Mouse (Mus musculus): Measurements from ENCODE around the gene Arr3.

DNA sequence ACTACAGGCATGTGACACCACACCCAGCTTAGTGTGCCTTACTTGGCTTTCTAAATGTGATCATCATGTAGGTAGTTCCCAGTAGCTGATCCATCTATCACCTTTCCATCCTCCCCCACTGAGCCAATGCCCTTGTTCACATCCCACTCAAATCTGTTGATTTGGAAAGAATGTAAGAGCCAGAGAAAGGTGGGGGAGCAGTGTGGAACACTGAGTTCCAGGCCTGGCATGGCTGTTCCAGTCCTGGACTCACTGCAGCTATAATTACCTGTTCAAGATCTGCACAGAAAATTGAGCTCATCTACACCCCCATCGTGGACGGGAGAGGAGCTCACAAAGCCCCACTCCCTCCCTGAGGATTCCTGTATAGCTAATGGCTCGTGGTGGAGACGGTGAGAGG lies 5.5 kb upstream of the Arr3 start:
- no peak for TF ChIP-seq MAZ (IDR thresholded peaks at IDR 0.05; ENCODE audit: low read depth, low read length)
- no peak for TF ChIP-seq ETS1 (conservative IDR thresholded peaks at IDR 0.05; ENCODE audit: low read depth, low read length)
- TF ChIP-seq EP300 (IDR thresholded peaks at IDR 0.05; ENCODE audit: low read length), result no peak
- TF ChIP-seq CTCF (conservative IDR thresholded peaks at IDR 0.05 in 1 of 2, IDR thresholded peaks at IDR 0.05 in 1 of 2; ENCODE audit: low read depth in 2 of 2, low read length in 2 of 2), result no peak
- TF ChIP-seq IRF4 (IDR thresholded peaks at IDR 0.05; ENCODE audit: low read depth, low read length), result no peak
- TF ChIP-seq SIN3A (IDR thresholded peaks at IDR 0.05; ENCODE audit: low read length), result no peak
- no peak for TF ChIP-seq POLR2A (IDR thresholded peaks at IDR 0.05; ENCODE audit: low read depth, low read length)
- TF ChIP-seq HCFC1 (IDR thresholded peaks at IDR 0.05; ENCODE audit: low read depth, low read length), result no peak
- no peak for TF ChIP-seq POLR2AphosphoS2 (IDR thresholded peaks at IDR 0.05; ENCODE audit: low read depth, low read length)
- no peak for TF ChIP-seq CHD2 (IDR thresholded peaks at IDR 0.05; ENCODE audit: low read length)
- TF ChIP-seq PAX5 (IDR thresholded peaks at IDR 0.05; ENCODE audit: low read length), result no peak

Data from CH12.LX (cell line).